Mouse (Mus musculus) 416B (cell line): ENCODE measurements at regions not wholly inside any gene's neighbourhood (a gene's known extent, or its start where the extent isn't known, plus 50 kb on each side); places are given as distances from the start of the nearest gene placed in this dataset.
A peak's percentile ranks its signal among the peaks of the same experiment; 100 is the strongest.

Source experiments
- DNase-seq: peaks from one replicate; pipeline ENCODE4 v3.0.0; 2011; ENCODE audit warnings: low read depth

DNA sequence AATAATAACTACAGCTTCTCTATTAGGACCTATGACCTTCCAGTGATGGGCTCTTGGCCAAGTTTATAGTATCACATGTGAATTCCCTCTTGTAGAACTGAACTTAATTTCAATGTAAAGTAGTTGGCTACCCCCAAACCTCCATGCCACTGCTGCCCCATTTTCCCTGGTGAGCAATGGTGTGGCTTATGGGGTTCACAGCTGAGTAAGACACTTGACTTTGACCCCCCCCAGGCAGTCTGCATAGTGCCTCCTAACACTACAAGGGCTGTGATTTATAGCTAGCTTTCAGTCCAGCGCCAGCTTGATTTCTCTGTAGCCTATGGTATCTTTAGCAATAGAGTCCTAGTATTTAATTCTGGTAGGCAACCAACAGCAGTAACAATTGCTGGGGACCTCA lies 113.1 kb downstream of the Mis18a start:
- DNase-seq = no peak

DNA sequence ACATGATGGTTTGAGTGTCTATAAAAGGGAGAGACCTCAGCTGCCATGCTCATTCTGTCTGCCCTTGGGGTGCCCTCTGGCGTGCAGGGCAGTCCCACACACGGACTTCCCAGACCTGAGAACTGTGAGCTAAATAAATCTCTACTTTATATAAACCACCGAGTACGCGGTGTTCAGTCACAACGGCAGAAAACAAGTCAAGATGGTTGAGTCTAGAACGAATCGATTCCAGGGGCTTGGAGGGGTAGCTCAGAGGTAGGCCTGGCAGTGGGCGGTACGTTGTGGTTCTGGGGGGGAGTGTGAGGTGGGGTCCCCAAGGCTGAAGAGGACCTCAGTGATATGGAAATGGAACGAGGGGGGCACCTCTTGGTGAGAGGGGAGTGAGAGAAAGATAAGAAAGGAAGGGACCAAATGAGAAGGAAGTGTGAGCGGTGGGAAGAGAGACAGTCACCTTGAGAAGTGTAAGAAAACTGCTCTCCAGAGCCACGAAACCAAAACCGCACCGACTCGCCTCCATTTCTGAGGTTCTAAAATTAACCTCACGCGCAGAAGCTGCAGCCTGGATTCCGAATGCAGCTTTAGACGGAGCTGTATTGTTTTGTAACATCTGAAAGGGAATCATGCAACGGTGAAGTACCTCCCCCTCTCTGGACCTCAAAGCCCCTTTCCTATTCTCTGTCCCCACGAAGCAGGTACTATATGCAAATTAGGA lies 117.0 kb downstream of the Mis18a start:
- no peak for DNase-seq

GRCm38 (mm10) chr16:90599329-90599870 lies 127.8 kb downstream of the Mis18a start:
- DNase-seq = no peak

DNA sequence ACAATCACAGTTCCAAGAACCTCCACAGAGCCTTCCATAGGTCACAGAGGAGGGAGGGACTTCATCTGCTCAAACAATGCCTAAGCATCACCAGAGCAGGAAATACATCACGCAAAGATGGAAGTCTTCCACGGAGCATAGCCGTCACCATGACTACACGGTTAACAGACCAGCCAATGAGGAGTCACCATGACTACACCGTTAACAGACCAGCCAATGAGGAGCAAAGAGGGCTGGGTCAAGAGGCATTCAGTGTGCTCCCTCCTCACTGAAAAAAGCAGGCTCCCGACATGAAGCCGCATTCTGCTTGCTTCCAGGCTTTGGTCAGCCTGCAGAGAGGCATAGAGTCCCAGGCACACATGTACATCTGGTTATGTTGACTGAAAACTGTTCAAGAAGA lies 128.5 kb downstream of the Mis18a start:
- DNase-seq = no peak

- no peak for DNase-seq
Observed at GRCm38 (mm10) chr16:90592721-90593481, 134.3 kb downstream of the Mis18a start.

- no peak for DNase-seq
Observed at GRCm38 (mm10) chr16:90585171-90585570, 142.0 kb downstream of the Mis18a start.

DNA sequence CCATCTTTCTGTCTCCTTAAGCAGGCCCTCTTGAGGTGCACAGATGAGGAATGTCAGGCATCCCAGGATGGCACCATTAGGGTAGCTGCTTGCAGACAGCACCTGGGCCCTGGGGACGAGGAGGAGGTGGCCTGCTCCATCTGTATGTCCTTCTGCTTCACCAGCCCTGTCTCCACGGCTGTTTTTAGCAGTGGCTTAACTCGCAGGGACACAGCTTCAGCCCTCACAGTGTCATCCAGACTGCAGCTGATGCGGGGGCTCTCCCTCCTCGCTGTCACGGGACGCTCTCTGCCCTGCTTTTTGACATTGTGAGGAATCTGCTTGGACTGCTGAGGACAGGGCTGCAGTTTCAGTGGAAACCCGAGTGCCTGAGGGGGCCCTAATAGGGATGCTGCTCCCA lies 146.8 kb downstream of the Mis18a start:
- no peak for DNase-seq

GRCm38 (mm10) chr16:90571107-90571506 lies 156.1 kb downstream of the Mis18a start:
- no peak for DNase-seq

DNA sequence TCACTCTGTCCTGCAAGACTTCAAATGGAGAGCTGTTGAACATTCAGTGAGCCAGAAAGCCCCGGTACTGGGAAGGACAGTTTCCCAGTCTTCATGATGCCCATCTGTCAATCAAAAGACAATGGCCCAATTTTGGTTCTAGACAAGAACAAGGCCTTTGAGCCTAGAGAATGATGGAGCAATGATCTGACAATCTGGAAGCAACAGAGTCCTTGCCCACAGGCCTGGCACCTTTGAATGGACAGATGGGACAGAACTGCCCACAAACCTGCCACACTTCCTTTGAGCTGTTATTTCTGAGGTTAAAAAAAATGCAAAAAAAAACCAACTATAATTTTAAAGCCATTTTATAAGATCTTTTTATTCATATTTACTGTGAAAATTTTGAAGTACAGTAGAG lies 157.4 kb downstream of the Mis18a start:
- no peak for DNase-seq

- peak; percentile 76 for DNase-seq
Observed at GRCm38 (mm10) chr16:90565182-90565581, 162.0 kb downstream of the Mis18a start.

DNA sequence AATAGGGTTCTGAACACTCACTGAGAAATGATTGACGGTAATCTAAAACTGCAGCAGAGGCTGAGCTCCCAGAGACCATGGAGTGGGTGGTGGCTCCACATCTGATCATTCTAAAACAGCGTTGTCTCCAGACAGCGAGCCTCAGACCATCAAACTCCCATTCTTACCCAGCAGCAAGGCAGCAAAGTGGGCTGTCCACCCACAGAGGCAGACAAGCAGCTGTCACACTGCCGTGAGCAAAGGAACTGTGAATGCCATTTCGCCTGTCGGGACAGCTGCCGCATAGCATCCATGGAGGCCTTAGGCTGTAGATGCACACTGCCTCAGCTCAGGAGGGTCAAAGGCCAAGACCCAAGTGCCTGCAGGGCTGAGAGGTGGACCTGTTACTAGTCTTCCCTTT lies 167.3 kb downstream of the Hunk start:
- no peak for DNase-seq

- DNase-seq = no peak
Observed at GRCm38 (mm10) chr16:90551041-90551440, 165.2 kb downstream of the Hunk start.

DNA sequence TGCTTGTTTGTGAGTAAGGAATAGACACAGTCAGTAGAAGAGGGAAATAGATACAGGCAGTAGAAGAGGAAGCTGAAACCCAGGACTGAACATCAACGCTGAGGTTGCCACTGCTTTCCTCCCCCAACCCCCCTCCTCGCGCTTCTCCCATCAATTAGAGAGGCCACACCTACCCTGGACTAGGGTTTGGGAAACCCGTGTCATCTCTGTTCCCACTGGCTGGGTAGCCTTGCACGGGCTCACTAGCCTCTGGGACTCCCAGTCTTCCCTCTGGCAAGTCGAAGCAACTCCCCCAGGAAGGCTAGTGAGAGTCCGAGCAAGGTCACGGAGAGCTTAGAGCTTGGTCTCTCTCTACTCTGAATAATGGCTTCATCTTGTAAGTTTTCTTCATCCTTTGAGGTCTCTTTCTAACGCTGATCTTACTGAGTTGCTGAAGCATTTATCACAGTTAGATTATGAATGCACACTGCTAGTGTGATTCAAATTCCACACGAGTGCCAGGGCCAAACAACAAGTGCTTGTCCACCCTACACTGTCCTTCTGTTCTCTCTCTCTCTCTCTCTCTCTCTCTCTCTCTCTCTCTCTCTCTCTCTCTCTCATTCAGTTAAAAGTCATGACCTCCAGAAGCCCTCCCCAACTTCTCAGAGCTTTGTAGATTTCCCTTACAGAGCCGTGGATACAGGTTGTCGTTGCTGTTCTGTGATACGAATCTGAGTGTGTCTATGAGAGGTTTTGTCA lies 164.4 kb downstream of the Hunk start:
- no peak for DNase-seq
